Mouse (Mus musculus) forebrain, embryonic 15.5 days (tissue): ENCODE results near the gene Lurap1. TPM values are rescaled to one million over a fixed set of nuclear protein-coding genes. Genes with fewer than 3 reads are reported as not detected.

Experiments
- ATAC-seq: fragments of 200-750 bp; cut with Nextera tagmentation; replicated peaks from 2 replicates; pipeline ENCODE4 v1.8.0; 2017; ENCODE audit warnings: mild to moderate bottlenecking, moderate TSS enrichment, moderate library complexity
- H3K27ac ChIP-seq: fragments of 300-500 bp; sonication (generic); replicated peaks from 2 replicates; pipeline ENCODE4 v1.5.1; 2015; ENCODE audit warnings: mild to moderate bottlenecking, inconsistent platforms
- H3K27me3 ChIP-seq: fragments of 300-500 bp; sonication (generic); 2 replicates; pipeline ENCODE4 v1.6.1; 2015; ENCODE audit warnings: inconsistent platforms
- H3K36me3 ChIP-seq: fragments of 300-500 bp; sonication (generic); 2 replicates; pipeline ENCODE4 v1.6.1; 2015; ENCODE audit warnings: mild to moderate bottlenecking, inconsistent platforms
- H3K4me1 ChIP-seq: fragments of 300-500 bp; sonication (generic); 2 replicates; pipeline ENCODE4 v1.6.1; 2015; ENCODE audit warnings: inconsistent platforms
- H3K4me2 ChIP-seq: fragments of 300-500 bp; sonication (generic); replicated peaks from 2 replicates; pipeline ENCODE4 v1.6.1; 2015; ENCODE audit warnings: mild to moderate bottlenecking, inconsistent platforms
- H3K4me3 ChIP-seq: fragments of 300-500 bp; sonication (generic); 2 replicates; pipeline ENCODE4 v1.5.1; 2015; ENCODE audit warnings: mild to moderate bottlenecking, inconsistent platforms
- H3K9ac ChIP-seq: fragments of 300-500 bp; sonication (generic); replicated peaks from 2 replicates; pipeline ENCODE4 v1.6.1; 2015; ENCODE audit warnings: mild to moderate bottlenecking, inconsistent platforms
- H3K9me3 ChIP-seq: fragments of 300-500 bp; sonication (generic); 2 replicates; pipeline ENCODE4 v1.6.1; 2016; ENCODE audit warnings: inconsistent platforms
- WGBS: fragments of 180-500 bp; shearing (Covaris S2); methylation state at CpG from one replicate; pipeline ENCODE4 v1.1.7; 2015; ENCODE audit warnings: mixed read lengths; 5-methylcytosine and 5-hydroxymethylcytosine counted together
- polyA plus RNA-seq: library from polyadenylated mRNA; unstranded; fragments of >200 nt; fragmentation: Nextera tagmentation; extraction: Ambion mirVana; gene quantifications from 2 replicates; pipeline ENCODE4 v1.2.1, GENCODE M21; 2015

Lurap1 gene
- polyA plus RNA-seq, 1 experiment from 2014 or later = 2.4 TPM

GRCm38 (mm10) chr4:116157882-116158281 is 6.7 kb upstream of the Lurap1 start:
- H3K27ac ChIP-seq = no peak overlapping the region
- no peaks in the 10 kb centered on the region for H3K27me3 ChIP-seq
- H3K9ac ChIP-seq = no peak overlapping the region
- H3K4me2 ChIP-seq = no peak overlapping the region
- 0 out of 2 replicates have a peak, but pooled peaks cover 2% of the 10 kb centered on the region for H3K4me1 ChIP-seq
- H3K9me3 ChIP-seq = no peaks in the 10 kb centered on the region
- WGBS = 90% methylated on average over 2 of the region's 2 CpGs
- ATAC-seq = no peak
- no peak overlapping the region for H3K4me3 ChIP-seq
- peaks cover 64% of the 10 kb centered on the region for H3K36me3 ChIP-seq

GRCm38 (mm10) chr4:116152702-116153101 is 1.6 kb upstream of the Lurap1 start:
- no peaks in the 10 kb centered on the region for H3K27me3 ChIP-seq
- H3K4me1 ChIP-seq = peaks cover 15% of the 10 kb centered on the region
- no peak overlapping the region for H3K9ac ChIP-seq
- H3K9me3 ChIP-seq = no peaks in the 10 kb centered on the region
- H3K36me3 ChIP-seq = peaks cover 57% of the 10 kb centered on the region
- no peak for ATAC-seq
- H3K4me3 ChIP-seq = no peak overlapping the region
- no peak overlapping the region for H3K4me2 ChIP-seq
- 93% methylated on average over 15 of the region's 15 CpGs for WGBS
- H3K27ac ChIP-seq = no peak overlapping the region

- Histone ChIP-seq H3K9ac (peak overlapping the region; percentile 93), H3K27ac (peak overlapping the region; percentile 85), H3K4me2 (peak overlapping the region; percentile 55), H3K9me3 (no peaks in the 10 kb centered on the region), H3K4me3 (peak overlapping the region; percentile 78), H3K4me1 (peaks cover 15% of the 10 kb centered on the region), H3K36me3 (peaks cover 38% of the 10 kb centered on the region), H3K27me3 (no peaks in the 10 kb centered on the region)
- WGBS = 24% methylated on average over 4 of the region's 4 CpGs
- peak; percentile 26 for ATAC-seq
Measured at GRCm38 (mm10) chr4:116150862-116151221, 296 bp downstream of the Lurap1 start.

- Histone ChIP-seq H3K27ac (peak overlapping the region; percentile 85), H3K4me2 (peak overlapping the region; percentile 55), H3K4me1 (peaks cover 15% of the 10 kb centered on the region), H3K4me3 (peak overlapping the region; percentile 78), H3K27me3 (no peaks in the 10 kb centered on the region), H3K36me3 (peaks cover 33% of the 10 kb centered on the region), H3K9ac (peak overlapping the region; percentile 93), H3K9me3 (no peaks in the 10 kb centered on the region)
- WGBS = under 1% methylated on average over 70 of the region's 73 CpGs
- peak; percentile 94 for ATAC-seq
Measured at GRCm38 (mm10) chr4:116150156-116150861, 829 bp downstream of the Lurap1 start.

- H3K9ac ChIP-seq = peak overlapping the region; percentile 93
- peaks cover 28% of the 10 kb centered on the region; the same call in 1 of the 2 replicates for H3K36me3 ChIP-seq
- no peaks in the 10 kb centered on the region for H3K27me3 ChIP-seq
- peak; percentile 16 for ATAC-seq
- peaks cover 16% of the 10 kb centered on the region for H3K4me1 ChIP-seq
- H3K4me3 ChIP-seq = peak overlapping the region; percentile 78
- H3K27ac ChIP-seq = peak overlapping the region; percentile 85
- no peaks in the 10 kb centered on the region for H3K9me3 ChIP-seq
- WGBS = 18% methylated on average over 6 of the region's 6 CpGs
- peak overlapping the region; percentile 55 for H3K4me2 ChIP-seq
Measured at GRCm38 (mm10) chr4:116149812-116150155, 1.4 kb downstream of the Lurap1 start.

GRCm38 (mm10) chr4:116143891-116144717 is 7.0 kb downstream of the Lurap1 start:
- H3K9me3 ChIP-seq = no peaks in the 10 kb centered on the region
- peaks cover 18% of the 10 kb centered on the region for H3K4me1 ChIP-seq
- H3K9ac ChIP-seq = peak overlapping the region; percentile 57
- peak; percentile 85 for ATAC-seq
- peak overlapping the region; percentile 97 for H3K4me2 ChIP-seq
- no peak overlapping the region for H3K27ac ChIP-seq
- under 1% methylated on average over 41 of the region's 47 CpGs for WGBS
- H3K4me3 ChIP-seq = peak overlapping the region; percentile 65
- no peaks in the 10 kb centered on the region for H3K27me3 ChIP-seq
- no peaks in the 10 kb centered on the region for H3K36me3 ChIP-seq

- H3K4me1 ChIP-seq = peaks cover 18% of the 10 kb centered on the region
- peak overlapping the region; percentile 8; the same call in 1 of the 2 replicates for H3K9ac ChIP-seq
- H3K36me3 ChIP-seq = no peaks in the 10 kb centered on the region
- WGBS = 6% methylated on average over 7 of the region's 7 CpGs
- no peak for ATAC-seq
- no peaks in the 10 kb centered on the region for H3K27me3 ChIP-seq
- no peak overlapping the region for H3K27ac ChIP-seq
- H3K9me3 ChIP-seq = no peaks in the 10 kb centered on the region
- H3K4me3 ChIP-seq = peak overlapping the region; percentile 65
- H3K4me2 ChIP-seq = peak overlapping the region; percentile 97
Measured at GRCm38 (mm10) chr4:116143317-116143811, 7.8 kb downstream of the Lurap1 start.

GRCm38 (mm10) chr4:116142269-116142668 is 8.9 kb downstream of the Lurap1 start:
- peaks cover 18% of the 10 kb centered on the region for H3K4me1 ChIP-seq
- no peak for ATAC-seq
- 84% methylated on average over 7 of the region's 7 CpGs for WGBS

GRCm38 (mm10) chr4:116141736-116142135 is 9.4 kb downstream of the Lurap1 start:
- no peak overlapping the region for H3K4me2 ChIP-seq
- WGBS = 84% methylated on average over 1 of the region's 1 CpGs
- ATAC-seq = no peak
- no peaks in the 10 kb centered on the region for H3K27me3 ChIP-seq
- peaks cover 18% of the 10 kb centered on the region for H3K4me1 ChIP-seq
- no peak overlapping the region for H3K4me3 ChIP-seq
- H3K27ac ChIP-seq = no peak overlapping the region
- H3K9ac ChIP-seq = no peak overlapping the region
- no peaks in the 10 kb centered on the region for H3K36me3 ChIP-seq
- H3K9me3 ChIP-seq = no peaks in the 10 kb centered on the region

More at GRCm38 (mm10) chr4:116142269-116142668, 8.9 kb downstream of the Lurap1 start:
- no peak overlapping the region for H3K4me2 ChIP-seq
- no peaks in the 10 kb centered on the region for H3K27me3 ChIP-seq
- H3K9ac ChIP-seq = no peak overlapping the region
- no peaks in the 10 kb centered on the region for H3K36me3 ChIP-seq
- no peaks in the 10 kb centered on the region for H3K9me3 ChIP-seq
- H3K4me3 ChIP-seq = no peak overlapping the region
- H3K27ac ChIP-seq = no peak overlapping the region

GRCm38 (mm10) chr4:116140801-116141574 is 10.2 kb downstream of the Lurap1 start:
- no peak overlapping the region for H3K9ac ChIP-seq
- H3K4me3 ChIP-seq = no peak overlapping the region
- no peaks in the 10 kb centered on the region for H3K9me3 ChIP-seq
- ATAC-seq = no peak
- no peak overlapping the region for H3K27ac ChIP-seq
- peaks cover 18% of the 10 kb centered on the region for H3K4me1 ChIP-seq
- no peaks in the 10 kb centered on the region for H3K36me3 ChIP-seq
- 85% methylated on average over 7 of the region's 7 CpGs for WGBS
- no peak overlapping the region for H3K4me2 ChIP-seq
- no peaks in the 10 kb centered on the region for H3K27me3 ChIP-seq

GRCm38 (mm10) chr4:116137421-116137996 is 13.6 kb downstream of the Lurap1 start:
- Histone ChIP-seq H3K4me2 (no peak overlapping the region), H3K27me3 (no peaks in the 10 kb centered on the region), H3K27ac (no peak overlapping the region), H3K36me3 (no peaks in the 10 kb centered on the region), H3K9me3 (no peaks in the 10 kb centered on the region), H3K4me3 (no peak overlapping the region), H3K4me1 (no peaks in the 10 kb centered on the region), H3K9ac (no peak overlapping the region)
- 55% methylated on average over 13 of the region's 13 CpGs for WGBS
- no peak for ATAC-seq
